Mouse (Mus musculus): ENCODE data around the gene Gal3st2. TPM values are rescaled to one million over a fixed set of nuclear protein-coding genes. Genes with fewer than 3 reads are reported as not detected.
"Not testable (repeated sequence)": the region's sequence is repeated elsewhere in the genome, so short reads cannot be mapped to it uniquely, and the experiment has no call there.

Gene Gal3st2
- polyA plus RNA-seq, 1 experiment from 2014 or later: not detected

DNA sequence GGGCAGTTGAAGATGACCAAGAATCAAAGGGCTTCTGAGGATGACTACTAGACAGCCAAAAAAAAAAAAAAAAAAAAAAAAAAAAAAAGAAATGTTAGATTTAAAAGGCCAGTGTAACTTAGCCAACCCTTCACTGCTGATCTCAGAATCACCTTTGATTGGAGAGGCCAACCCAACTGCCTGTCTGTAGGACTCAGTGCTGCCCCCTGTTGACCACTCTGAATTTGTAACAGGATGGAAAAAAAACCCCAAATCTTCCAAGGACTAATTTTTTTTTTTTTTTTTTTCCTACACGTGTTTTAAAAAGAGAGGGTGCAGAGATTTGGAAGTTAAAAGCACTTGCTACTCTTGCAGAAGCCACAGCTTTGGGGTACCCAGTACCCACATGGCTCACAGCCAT, 29.8 kb downstream of the Gal3st2 start:
- H3K4me3 ChIP-seq (replicated peaks); ATAC-seq (ENCODE audit: low FRiP score); H3K36me3 ChIP-seq (replicated peaks); H3K4me2 ChIP-seq; H3K9ac ChIP-seq; H3K9me3 ChIP-seq; H3K4me1 ChIP-seq; H3K27ac ChIP-seq; H3K27me3 ChIP-seq: not testable (repeated sequence)
- WGBS: 45% methylated on average over 1 of the region's 1 CpGs

DNA sequence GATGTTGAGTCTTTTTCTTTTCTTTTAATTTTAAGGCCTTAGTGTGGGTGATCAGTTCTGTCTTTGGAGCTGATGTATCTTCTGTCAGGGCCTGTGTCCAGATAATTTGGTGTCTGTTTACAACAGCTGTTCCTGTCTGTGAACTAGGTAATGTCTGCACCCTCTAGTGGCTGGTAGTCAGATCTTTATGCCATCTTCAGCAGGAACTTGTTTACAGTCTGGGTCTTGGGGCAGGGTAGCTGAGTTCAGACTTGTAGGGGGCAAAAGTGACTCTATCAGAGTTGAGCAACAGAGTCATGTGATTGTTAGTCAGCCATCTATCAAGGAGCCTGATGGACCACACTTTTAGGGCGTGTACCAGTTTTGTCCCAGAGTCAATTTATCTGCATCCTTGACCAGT, 36.3 kb downstream of the Gal3st2 start:
- not testable (repeated sequence) for H3K4me2 ChIP-seq

DNA sequence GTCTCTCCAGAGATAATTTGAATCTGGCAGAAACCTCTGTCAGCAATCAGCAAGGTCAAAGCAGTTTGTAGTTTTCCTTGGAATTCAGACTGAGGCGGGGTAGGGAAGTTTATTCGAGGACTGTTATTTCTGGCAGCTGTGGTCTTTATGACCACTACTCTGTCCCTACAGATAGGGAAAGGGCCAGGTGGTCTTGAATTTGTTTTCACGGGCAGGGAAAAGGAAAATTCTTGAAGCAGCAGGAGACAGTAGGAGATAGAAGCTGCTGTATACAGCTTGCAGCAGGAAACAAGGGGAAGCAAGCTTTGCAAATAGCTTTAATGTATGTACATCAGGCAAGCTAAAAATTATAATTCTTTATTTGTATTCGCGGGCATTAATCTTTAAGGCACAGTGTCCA, 40.2 kb downstream of the Gal3st2 start:
- ATAC-seq (ENCODE audit: low FRiP score); H3K9me3 ChIP-seq; H3K27me3 ChIP-seq; H3K4me1 ChIP-seq; H3K9ac ChIP-seq; H3K4me3 ChIP-seq (replicated peaks); H3K4me2 ChIP-seq; H3K27ac ChIP-seq; H3K36me3 ChIP-seq (replicated peaks): not testable (repeated sequence)
- WGBS: 90% methylated on average over 4 of the region's 5 CpGs

More for the DNA sequence above, 36.3 kb downstream of the Gal3st2 start:
- H3K4me3 ChIP-seq (replicated peaks); H3K27ac ChIP-seq; H3K4me1 ChIP-seq; H3K27me3 ChIP-seq; H3K36me3 ChIP-seq (replicated peaks); ATAC-seq (ENCODE audit: low FRiP score); H3K9me3 ChIP-seq; H3K9ac ChIP-seq: not testable (repeated sequence)
- WGBS: no CpG with 5 or more reads among the region's 1 CpGs

DNA sequence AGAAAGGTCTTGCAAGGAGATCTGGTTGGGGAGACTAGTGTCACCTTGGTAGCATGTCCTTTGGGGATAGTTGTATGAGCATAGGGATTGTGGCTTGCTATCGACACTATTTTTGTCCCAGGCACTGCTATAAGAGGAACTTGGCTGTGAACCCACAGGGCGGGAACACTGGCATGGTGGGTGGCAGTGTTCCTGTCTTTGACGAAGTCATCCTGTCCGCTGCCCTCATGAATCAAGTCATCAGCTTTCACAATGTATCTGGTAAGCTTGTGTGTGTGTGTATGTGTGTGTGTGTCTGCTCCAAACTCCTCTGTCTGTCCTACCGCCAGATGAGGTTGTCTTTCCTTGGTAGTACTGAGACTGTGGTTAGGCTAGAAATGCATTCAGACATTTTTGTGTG, 45.6 kb downstream of the Gal3st2 start:
- not testable (repeated sequence) for H3K9me3 ChIP-seq; H3K27ac ChIP-seq; ATAC-seq (ENCODE audit: low FRiP score); H3K27me3 ChIP-seq; H3K9ac ChIP-seq; H3K4me2 ChIP-seq; H3K4me1 ChIP-seq; H3K36me3 ChIP-seq (replicated peaks); H3K4me3 ChIP-seq (replicated peaks)
- 80% methylated on average over 4 of the region's 5 CpGs for WGBS

DNA sequence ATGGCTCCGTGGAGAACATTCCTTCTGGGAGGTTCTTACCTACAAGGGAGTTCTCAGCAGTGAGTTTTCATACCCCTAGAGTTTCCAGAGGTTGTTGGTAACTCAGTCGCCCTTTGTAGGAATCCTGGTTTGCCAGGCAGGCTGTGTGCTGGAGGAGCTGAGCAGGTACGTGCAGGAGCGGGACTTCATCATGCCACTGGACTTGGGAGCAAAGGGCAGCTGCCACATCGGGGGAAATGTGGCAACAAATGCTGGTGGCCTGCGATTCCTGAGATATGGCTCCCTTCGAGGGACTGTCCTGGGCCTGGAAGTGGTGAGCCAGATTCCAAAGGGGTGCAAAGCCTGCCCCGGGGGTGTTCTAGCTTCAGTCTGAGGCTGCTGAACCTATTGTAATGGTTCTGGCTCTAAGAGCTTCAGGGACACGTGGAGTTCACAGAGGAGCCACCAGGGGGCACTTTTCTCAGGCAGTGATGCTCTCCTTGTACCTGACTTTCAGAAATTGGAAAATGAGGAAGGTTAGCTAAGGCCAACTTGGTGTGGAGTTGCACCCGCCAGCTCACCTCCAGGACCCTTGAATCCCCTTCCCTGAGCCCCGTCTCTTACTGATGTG, 48.0 kb downstream of the Gal3st2 start:
- H3K9me3 ChIP-seq; H3K4me2 ChIP-seq; H3K9ac ChIP-seq; ATAC-seq (ENCODE audit: low FRiP score); H3K4me1 ChIP-seq; H3K4me3 ChIP-seq (replicated peaks); H3K27me3 ChIP-seq; H3K27ac ChIP-seq; H3K36me3 ChIP-seq (replicated peaks): not testable (repeated sequence)
- WGBS: no CpG with 5 or more reads among the region's 11 CpGs

DNA sequence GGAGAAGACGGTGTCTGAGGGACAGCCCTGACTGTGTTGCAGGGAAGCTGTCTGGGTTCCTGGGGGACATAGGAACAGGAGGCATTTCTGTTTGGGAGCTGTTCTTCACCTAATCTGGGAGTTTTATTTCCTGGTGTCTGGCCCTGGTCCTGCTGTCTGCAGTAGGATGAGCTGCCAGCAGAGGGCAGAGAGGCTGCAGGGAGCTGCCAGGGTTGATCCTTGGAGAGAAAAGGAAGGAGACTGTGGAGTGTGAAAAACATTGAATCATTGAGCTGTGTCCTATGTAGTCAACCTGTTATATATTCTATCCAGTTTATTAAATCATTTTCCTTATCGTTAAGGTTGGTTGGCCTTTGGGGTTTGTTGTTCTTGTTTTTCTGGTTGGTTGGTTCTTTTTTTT, 50.8 kb downstream of the Gal3st2 start:
- not testable (repeated sequence) for H3K9ac ChIP-seq; H3K27me3 ChIP-seq; H3K4me2 ChIP-seq; H3K27ac ChIP-seq; H3K36me3 ChIP-seq (replicated peaks); H3K9me3 ChIP-seq; H3K4me3 ChIP-seq (replicated peaks); H3K4me1 ChIP-seq
- ATAC-seq (ENCODE audit: low FRiP score): peak; percentile 58; the same call in 1 of the 2 replicates
- WGBS: no CpG with 5 or more reads among the region's 2 CpGs

DNA sequence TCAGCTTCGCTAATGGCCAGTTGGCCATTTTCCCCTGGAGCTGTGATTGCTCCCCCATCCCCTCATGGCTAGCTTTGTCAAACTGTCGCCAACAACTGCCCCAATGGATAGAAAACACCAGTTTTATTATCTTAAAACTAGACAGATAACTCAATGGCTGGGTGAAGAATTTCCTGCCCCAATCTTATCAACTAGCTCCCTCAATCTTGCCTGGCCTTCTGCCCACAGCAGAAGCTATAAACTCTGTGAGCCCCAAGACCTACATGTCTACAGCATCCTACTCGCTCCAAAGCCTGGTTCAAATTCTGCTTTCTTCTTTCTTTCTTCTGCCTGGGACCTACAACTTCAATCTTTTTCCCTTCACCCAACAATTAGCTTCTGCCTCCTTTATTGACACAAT, 56.1 kb downstream of the Gal3st2 start:
- WGBS: 89% methylated on average over 3 of the region's 3 CpGs
- H3K4me3 ChIP-seq (replicated peaks); H3K4me2 ChIP-seq; H3K27me3 ChIP-seq; H3K4me1 ChIP-seq; H3K9ac ChIP-seq; H3K27ac ChIP-seq; ATAC-seq (ENCODE audit: low FRiP score); H3K36me3 ChIP-seq (replicated peaks); H3K9me3 ChIP-seq: not testable (repeated sequence)

DNA sequence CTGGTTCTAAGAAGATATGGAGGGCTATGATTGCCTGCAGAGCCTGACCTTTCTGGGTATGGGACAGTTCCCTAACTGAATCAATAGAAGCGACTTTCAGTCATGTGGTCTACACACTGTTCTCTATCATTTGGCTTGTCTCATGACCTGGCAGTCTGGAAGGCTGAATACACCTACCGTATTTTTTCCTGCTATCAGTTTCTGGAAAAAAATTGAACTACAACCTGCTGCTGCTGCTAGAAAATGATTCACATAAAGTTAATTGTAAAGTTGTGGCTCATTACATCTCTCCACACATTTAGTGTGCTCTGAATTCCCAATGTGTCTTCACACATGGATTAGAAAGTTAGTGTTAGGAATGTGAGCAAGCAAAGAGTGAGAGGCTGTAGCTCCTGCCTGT, 56.9 kb downstream of the Gal3st2 start, which contains the start of gene Gal3st2b:
Gene Gal3st2b, plus strand, starts transcription at position 301 of the 400 bp plus-strand sequence.
- H3K36me3 ChIP-seq (replicated peaks); H3K4me1 ChIP-seq; H3K27ac ChIP-seq; ATAC-seq (ENCODE audit: low FRiP score); H3K27me3 ChIP-seq; H3K9me3 ChIP-seq; H3K4me2 ChIP-seq; H3K4me3 ChIP-seq (replicated peaks); H3K9ac ChIP-seq: not testable (repeated sequence)
- 86% methylated on average over 2 of the region's 2 CpGs for WGBS

DNA sequence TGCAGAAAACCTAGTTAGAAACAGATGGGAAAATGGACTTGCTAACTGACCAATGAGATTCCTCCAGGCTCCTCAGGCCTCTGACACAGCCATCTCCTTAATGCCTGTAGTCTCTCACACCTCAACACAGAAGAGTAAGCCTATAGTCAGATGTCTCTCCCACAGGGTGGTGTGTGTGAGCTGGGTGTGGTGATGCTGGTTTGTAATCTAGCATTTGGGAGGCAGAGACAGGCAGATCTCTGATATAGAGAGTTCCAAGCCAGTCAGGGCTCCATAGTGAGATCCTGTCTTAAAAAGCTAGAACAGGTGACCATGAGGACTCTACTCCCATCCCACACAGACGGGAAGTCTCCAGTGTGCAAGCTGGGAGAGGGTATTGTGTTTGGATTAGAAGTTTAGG, 57.7 kb downstream of the Gal3st2 start:
- not testable (repeated sequence) for H3K27ac ChIP-seq; H3K4me2 ChIP-seq; ATAC-seq (ENCODE audit: low FRiP score); H3K4me1 ChIP-seq; H3K27me3 ChIP-seq; H3K4me3 ChIP-seq (replicated peaks); H3K9me3 ChIP-seq; H3K36me3 ChIP-seq (replicated peaks); H3K9ac ChIP-seq
- 60% methylated on average over 1 of the region's 1 CpGs for WGBS

DNA sequence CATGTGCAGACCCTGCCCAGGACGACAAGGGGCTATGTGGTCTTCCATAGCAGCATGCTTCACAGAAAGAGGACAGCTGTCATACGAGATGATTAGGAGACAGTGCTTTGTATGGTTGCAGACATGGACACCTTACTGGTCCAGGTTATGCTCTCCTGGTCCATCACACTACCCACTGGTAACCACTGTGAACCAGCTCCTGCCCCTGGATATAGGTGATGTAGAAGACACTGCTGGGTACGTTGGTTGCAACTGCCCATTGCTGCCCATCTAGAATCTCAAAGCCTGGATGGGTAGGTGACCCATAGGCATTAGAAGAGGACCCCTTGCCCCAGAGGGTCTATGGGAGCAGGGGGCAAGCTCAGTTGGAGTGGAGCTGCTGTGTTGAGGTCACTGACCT, 58.2 kb downstream of the Gal3st2 start:
- H3K27ac ChIP-seq; H3K4me2 ChIP-seq; H3K9ac ChIP-seq; H3K27me3 ChIP-seq; H3K4me1 ChIP-seq; H3K4me3 ChIP-seq (replicated peaks); H3K36me3 ChIP-seq (replicated peaks); ATAC-seq (ENCODE audit: low FRiP score); H3K9me3 ChIP-seq: not testable (repeated sequence)
- WGBS: 70% methylated on average over 3 of the region's 3 CpGs

DNA sequence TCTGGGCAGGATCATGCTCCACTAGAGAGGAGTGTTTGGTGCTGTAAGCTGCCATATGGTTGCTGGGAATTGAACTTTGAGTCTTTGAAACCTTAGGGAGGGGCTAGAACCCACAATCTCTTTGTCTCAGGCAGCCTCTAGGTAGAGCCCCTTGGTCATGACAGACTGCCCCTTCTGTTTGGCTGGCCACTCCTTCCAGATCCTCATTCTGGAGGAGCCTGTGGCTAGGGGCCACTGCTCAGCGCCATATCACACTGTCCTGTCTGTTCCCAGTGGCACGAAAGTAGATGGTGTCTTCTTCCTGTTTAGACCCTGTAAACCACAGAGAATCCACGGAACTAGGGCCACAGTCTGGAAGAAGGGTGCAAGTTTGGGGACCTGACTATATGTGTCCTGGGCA, 61.5 kb downstream of the Gal3st2 start:
- not testable (repeated sequence) for ATAC-seq (ENCODE audit: low FRiP score); H3K36me3 ChIP-seq (replicated peaks); H3K4me3 ChIP-seq (replicated peaks); H3K9me3 ChIP-seq; H3K27ac ChIP-seq; H3K27me3 ChIP-seq; H3K9ac ChIP-seq; H3K4me1 ChIP-seq; H3K4me2 ChIP-seq
- WGBS: 95% methylated on average over 3 of the region's 3 CpGs

DNA sequence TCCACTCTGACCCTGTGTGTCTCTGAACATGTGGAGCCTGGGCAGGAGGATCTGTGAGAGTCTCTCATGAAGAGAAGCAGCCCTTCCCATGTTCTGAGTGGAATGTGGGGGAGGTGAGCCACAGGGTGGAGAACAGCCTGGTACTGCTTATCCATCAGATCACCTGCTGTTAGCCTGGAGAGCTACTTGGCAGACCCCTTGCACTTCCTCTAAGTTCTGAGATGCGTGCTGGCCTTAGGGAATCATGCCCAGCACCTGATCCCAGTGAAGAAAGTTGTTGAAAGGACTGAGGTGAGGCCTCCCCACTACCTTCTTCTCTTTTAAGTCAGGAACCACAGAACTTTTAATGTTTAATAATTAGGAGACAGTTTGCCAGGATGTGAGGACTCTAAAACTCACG, 62.0 kb downstream of the Gal3st2 start:
- not testable (repeated sequence) for ATAC-seq (ENCODE audit: low FRiP score); H3K36me3 ChIP-seq (replicated peaks); H3K4me2 ChIP-seq; H3K9ac ChIP-seq; H3K27ac ChIP-seq; H3K4me3 ChIP-seq (replicated peaks); H3K27me3 ChIP-seq; H3K4me1 ChIP-seq; H3K9me3 ChIP-seq
- 79% methylated on average over 2 of the region's 2 CpGs for WGBS
